Mouse (Mus musculus) A20 (cell line): ENCODE measurements at regions not wholly inside any gene's neighbourhood (a gene's known extent, or its start where the extent isn't known, plus 50 kb on each side); places are given as distances from the start of the nearest gene placed in this dataset.

ENCODE experiments used
- DNase-seq: peaks from one replicate; pipeline ENCODE4 v3.0.0-alpha.2; 2011; ENCODE audit warnings: low read depth, low spot score

DNA sequence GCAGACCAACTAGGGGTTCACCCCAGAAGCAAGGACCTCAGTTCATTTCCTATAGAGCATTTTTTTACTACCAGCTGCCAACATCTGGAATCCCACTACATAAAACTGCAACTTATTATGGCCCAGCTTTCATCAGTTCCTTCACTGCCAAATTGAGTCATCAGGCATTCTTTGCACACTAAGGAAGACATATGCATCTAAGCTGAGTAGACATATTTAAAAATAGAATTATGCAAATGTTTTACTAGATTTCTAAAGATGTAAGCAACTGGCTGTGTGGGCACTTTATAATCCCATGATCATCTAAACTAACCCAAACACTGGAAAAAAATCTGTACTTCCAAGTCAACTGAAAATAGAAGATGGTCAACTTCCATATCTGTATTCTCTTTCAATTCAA, 415.9 kb upstream of the Rarb start:
- DNase-seq, result no peak

DNA sequence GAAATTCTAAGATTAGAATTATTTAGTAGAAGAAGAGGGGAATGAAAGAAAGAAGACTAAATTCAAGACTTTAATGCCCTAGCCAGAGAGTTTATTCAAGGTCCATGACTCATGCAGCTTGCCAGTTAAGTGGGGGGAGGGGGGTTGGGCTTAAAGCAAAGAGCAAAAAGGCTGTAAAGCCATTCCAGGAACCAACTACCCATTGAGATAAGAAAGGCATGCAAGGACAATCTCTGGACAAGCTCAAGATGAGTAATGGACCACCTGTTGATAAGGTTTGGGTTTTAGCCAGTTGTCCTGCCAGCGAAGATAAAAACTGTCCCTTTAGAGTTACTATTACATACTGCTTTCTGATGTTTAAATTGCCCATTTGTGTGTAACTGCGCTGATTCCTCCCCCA, 392.5 kb upstream of the Rarb start:
- no peak for DNase-seq

DNA sequence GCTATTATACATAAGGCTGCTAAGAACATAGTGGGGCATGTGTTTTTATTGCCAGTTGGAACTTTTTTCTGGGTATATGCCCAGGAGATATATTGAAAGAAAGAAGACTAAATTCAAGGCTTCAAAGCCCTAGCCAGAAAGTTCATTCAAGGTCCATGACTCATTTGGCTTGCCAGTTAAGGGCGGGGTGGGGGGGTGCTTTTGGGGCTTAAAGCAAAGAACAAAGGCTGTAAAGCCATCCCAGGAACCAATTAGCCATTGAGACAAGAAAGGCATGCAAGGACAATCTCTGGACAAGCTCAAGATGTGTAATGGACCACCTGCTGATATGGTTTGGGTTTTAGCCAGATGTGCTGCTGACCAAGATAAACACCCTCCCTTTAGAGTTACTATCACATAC, 386.7 kb upstream of the Rarb start:
- DNase-seq, result no peak

DNA sequence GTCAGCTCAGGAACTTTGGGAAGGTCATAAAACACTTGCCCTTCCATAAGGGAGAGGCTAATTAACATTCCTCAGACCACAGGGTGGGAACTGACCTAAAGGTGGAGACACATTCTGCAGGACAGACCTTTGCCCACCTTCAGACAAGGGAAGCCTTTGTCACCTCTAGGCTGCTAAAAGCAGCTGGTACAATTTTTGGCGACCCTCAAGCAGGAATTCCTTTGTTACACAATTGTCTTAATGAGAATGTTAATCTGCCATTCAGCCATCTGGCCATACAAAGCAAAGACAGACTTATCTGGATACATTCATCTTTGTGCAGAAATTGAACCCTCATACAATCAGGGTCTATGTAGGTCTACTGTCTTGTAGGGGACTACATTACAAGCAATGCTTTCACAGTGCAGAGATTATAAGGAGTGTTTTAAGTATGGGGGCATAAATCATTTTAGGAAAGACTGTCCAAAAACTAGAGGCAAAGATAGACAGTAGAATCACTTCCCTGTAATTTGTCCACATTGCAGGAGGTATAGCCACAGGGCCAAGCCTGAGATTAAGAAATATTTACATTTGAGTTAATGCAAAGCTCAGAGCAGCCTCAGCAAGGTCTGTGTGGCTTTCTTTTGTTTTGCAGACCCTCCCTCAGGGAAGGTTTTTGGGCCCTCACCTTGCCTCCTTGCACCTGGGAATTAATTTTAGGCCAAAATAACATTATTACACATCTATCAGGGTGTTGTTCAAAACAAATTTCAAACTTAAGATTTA, 384.5 kb upstream of the Rarb start:
- DNase-seq, result no peak

- DNase-seq, result no peak
These were observed 374.0 kb upstream of the Rarb start for GRCm38 (mm10) chr14:17192953-17193352.

- DNase-seq, result no peak
These were observed 354.3 kb upstream of the Rarb start for GRCm38 (mm10) chr14:17173218-17173617.

DNA sequence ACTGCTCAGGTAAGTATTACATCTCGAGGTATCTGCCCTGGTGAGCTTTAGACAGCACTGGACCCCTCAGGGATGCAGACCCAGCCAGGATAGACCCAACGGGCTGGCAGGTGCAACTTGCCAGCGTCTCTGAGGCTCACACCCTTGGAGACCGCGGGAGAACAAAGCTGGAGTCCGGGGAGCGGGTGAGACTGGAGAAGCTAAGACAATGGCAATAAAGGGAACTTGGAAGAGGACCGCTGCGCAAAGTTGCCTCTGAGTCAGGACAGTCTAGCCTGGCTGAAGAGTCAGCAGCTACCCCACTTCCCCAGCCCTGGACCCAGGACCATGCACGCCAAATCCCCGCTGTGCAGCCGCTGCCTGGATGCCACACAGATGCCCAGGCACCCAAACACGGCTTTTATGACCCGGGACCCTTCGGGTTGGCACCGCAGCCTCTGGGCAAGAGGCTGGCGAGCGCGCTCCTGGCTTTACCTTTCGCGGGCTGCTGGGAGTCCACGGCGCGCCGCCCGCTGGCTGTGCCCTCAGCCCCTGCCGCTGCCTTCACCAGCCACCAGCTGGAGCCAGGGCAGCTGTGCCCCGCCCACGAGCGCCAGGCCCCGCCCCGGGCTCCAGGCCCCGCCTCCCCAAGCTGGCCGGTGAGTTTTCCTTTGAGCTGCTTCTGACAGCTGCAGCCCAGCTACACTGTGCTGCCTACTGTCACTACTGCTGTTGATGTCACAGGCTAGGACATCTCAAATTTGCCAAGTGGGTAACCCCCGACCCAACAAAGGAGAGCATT, 353.6 kb upstream of the Rarb start:
- no peak for DNase-seq

DNA sequence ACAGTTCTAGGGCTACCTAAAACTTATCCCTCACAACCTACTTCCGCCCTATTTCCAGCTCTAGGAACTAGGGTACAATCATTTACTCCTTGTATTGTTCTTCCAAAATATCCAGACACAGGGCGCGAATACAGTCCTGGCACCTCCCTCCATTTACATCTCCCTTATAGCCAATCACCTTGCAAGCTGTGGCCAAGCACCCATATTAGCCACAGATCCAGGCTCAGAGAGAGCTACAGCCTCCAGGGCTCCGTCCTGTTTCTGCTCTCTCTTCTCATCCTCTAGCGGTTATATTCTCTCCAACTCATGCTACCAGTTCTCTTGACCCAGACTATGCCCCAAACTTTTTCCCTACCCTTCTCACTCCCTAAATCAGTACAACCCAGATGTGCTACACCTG, 352.9 kb upstream of the Rarb start:
- DNase-seq, result no peak

- DNase-seq, result no peak
These were observed 339.4 kb upstream of the Rarb start for GRCm38 (mm10) chr14:17158324-17158723.

- no peak for DNase-seq
These were observed 337.5 kb upstream of the Rarb start for GRCm38 (mm10) chr14:17156402-17156954.

- DNase-seq, result no peak
These were observed 301.7 kb upstream of the Rarb start for GRCm38 (mm10) chr14:17120679-17121078.

GRCm38 (mm10) chr14:17106668-17107067, 287.7 kb upstream of the Rarb start:
- DNase-seq, result no peak

- peak; percentile 9 for DNase-seq
These were observed 283.5 kb upstream of the Rarb start for GRCm38 (mm10) chr14:17102486-17102885.

- DNase-seq, result no peak
These were observed 271.6 kb upstream of the Rarb start for GRCm38 (mm10) chr14:17090573-17090937.

DNA sequence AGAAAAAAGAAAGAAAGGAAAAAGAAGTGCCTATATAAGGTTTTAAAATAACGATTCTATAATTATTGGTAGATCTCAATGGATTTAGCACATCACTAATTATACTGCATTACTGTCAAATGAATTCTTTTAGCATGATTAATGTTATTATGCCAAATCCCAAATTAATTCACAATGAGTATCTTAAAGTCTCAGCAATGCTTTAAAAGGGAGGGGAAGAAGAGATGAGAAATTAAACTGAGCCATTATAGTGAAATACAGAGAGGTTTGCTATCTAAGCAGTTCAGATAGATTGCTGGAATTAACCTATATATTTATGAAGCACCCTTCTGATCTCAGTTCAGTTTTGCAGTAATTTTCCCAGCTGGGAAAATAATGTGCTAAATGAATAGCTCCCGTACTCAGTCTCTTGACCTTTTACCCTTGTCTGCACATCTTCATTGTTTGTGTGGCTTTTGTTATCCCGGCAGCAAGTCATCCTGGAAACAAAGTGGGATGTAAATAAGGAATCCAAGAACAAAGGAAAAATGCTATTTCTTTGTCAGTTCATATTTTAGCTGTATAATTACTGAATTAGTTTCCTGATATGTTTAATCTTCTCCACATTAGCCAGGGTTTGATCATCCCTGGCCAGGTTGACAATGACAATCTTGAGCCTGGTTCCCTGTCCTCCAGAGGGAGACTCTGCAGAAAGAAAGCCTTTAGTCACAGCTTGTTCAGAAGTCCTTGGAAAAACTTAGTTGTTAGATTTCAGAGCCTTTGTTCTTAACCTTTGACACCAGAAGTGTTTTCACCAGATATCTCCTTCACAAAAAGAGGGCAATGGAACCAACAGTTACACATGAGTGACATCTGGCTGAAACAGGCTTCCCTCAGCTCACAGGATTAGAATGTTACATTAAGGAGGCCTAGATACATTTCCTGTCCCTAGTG, 270.9 kb upstream of the Rarb start:
- no peak for DNase-seq

DNA sequence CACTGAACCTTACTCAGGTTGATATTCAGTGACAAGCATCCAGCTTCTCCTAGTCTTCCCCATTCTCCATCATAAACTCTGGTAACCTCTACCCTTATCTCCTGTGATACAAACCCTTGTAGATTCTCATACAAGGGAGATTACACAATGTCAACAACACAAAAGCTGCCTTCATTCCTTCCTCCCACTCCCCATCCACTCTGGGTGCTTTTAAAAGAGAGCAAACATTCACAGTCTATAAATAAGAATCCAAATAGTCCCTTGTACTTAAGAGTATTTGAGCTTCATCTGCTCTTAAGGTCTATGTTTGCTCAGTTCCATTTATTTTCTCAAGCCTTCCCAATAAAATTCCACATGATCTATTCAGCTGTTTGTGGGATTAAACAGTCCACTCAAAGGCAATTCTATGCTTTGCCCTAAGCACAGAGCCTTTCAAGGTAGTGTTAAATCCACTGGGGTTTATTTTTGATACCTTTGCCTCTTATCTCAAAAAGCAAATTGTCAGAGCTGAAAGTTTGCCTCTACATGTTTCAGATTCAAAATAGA, 270.2 kb upstream of the Rarb start:
- DNase-seq, result no peak

DNA sequence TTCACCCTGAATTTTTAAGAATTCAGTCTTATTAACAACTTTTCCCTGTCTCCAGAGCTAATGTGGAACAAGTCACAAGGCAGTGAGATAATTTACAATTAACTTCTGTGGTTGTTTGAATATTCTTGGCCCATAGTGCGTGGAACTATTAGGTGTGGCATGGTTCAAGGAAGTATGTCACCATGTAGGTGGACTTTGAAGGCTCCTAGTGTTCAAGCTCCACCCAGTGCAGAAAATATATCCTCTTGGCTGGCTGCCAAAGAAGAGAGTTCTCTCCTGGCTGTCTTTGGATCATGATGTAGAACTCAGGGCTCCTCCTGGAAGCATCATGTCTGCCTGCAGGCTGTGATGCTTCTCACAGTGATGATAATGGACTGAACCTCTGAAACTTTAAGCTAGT, 268.9 kb upstream of the Rarb start:
- no peak for DNase-seq

DNA sequence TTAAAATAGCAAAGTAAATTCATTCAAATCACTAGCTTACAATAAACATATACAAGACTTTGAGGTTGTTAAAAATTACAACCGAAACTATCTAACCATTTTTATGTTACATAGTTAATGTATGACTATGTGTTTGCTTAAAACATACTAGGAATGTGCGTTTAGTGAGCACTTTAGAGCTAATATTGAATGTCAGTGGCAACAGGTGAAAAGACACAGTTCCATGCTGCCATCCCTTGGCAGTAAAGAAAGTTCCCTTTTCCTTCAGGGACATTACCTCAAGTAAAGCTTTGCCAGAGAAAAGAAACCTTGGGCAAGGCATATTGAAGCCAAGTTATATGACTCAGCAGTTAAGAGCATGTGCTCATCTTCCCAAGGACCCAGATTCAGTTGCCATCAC, 265.0 kb upstream of the Rarb start:
- DNase-seq, result no peak

GRCm38 (mm10) chr14:17081904-17082303, 262.9 kb upstream of the Rarb start:
- no peak for DNase-seq

DNA sequence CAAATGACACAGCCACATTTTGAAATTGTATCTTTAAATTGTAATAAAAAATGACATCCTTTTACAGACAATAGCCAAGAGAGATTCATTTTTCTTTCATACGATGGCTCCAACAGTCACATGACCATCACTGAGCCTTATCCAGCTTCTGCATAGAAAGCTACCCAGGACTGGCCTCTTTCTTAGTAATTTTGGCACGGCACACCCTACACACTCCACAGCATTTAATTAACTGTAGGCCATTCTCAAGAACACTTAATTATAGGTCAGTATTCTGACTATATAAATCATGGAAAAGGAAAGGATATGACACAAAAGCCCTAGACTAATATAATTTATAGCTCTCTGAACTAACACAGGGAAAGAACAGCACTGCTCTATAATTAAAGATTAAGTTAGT, 260.6 kb upstream of the Rarb start:
- DNase-seq, result no peak

DNA sequence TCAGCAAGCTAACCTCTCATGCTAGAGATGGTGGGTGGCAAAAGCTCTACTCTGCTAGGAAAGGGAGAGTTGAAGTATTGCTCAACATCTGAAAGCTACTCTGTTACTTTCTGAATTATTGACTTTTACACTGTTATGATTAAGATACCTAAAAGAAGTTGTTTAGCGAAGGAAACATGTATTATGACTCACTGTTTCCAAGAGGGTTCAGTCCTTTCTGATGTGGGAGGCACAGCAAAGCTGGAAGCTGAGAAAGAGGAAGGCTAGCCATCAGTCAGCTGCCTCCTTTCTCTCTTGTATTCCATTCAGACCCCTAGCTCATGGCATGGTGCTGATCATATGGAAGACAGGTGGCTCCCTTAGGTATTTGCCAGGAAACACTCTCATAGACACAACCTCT, 242.4 kb upstream of the Rarb start:
- no peak for DNase-seq

GRCm38 (mm10) chr14:17058438-17058837, 239.5 kb upstream of the Rarb start:
- no peak for DNase-seq
